Mouse (Mus musculus): ENCODE results near the gene Btbd9.

- TF ChIP-seq CTCF (IDR thresholded peaks at IDR 0.05) = no peak
- no peak for TF ChIP-seq EP300 (IDR thresholded peaks at IDR 0.05)
Measured at GRCm38 (mm10) chr17:30523783-30524182, 52.5 kb downstream of the Btbd9 start.
